Mouse (Mus musculus): ENCODE results near the gene Kdelr3. TPM values are rescaled to one million over a fixed set of nuclear protein-coding genes. Genes with fewer than 3 reads are reported as not detected.

The Kdelr3 gene
- total and polyA plus RNA-seq, 3 experiments = 0.33 to 7.4 (median 0.94) TPM

DNA sequence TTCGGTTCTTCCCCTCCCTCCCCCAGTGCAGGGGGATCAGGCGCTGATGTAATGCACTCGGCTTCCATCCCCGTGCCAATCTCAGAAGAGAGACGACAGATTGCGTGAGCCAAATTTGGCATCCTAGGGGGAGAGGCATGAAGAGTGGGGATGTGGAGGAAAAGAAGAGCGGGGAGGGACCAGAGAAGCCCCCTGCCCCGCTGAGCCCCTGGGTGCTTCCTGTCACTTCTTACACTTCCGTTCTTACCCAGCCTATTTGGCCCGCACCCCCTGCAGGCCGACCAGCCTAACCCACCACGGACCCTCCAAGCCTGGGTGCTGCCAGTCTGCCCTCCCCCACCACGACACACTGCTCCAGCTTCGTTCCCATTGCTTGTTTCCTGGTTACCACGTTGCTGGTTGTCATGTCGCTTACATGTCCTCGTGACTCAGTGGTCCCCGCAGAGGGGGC is 13.3 kb upstream of the Kdelr3 start:
- no peak overlapping the region for H3K27ac ChIP-seq (ENCODE audit: insufficient read depth, low read depth)
- H3K4me3 ChIP-seq (replicated peaks in 1 of 3; ENCODE audit: low read depth in 2 of 3, low read length in 2 of 3, poor library complexity in 1 of 3) = no peak overlapping the region
- no peak overlapping the region for H3K9ac ChIP-seq (ENCODE audit: insufficient read depth, low read depth)
- in situ Hi-C loops (cut with MboI; ENCODE audit: low pct_ligation_motif_present, low pct_unique_long_range_greater_than_20kb, low sequenced_read_pairs) = no loop called here
- peaks cover 2% of the 10 kb centered on the region for H3K9me3 ChIP-seq (replicated peaks; ENCODE audit: low read length)
- no peaks in the 10 kb centered on the region for H3K79me2 ChIP-seq (replicated peaks; ENCODE audit: control insufficient read depth, extremely low read depth, insufficient read depth, poor library complexity, severe bottlenecking)
- dilution Hi-C loops (cut with MboI; ENCODE audit: extremely low pct_ligation_motif_present, extremely low pct_unique_long_range_greater_than_20kb, low sequenced_read_pairs) = no loop called here
- peaks cover 89% of the 10 kb centered on the region for H3K27me3 ChIP-seq (replicated peaks)
- no peak overlapping the region for H3K4me2 ChIP-seq (ENCODE audit: insufficient read depth, low read depth, poor library complexity, severe bottlenecking)
- TF ChIP-seq ZNF384 (IDR thresholded peaks at IDR 0.05; ENCODE audit: low read depth, low read length) = no peak
- TF ChIP-seq UBTF (IDR thresholded peaks at IDR 0.05; ENCODE audit: low read depth, low read length) = no peak
- no peak for TF ChIP-seq CHD1 (IDR thresholded peaks at IDR 0.05; ENCODE audit: low read depth, low read length)
- no peak for TF ChIP-seq SIN3A (IDR thresholded peaks at IDR 0.05; ENCODE audit: low read length)
- no peak for TF ChIP-seq ZC3H11A (IDR thresholded peaks at IDR 0.05; ENCODE audit: low read depth, low read length)
- TF ChIP-seq NELFE (IDR thresholded peaks at IDR 0.05; ENCODE audit: low read depth, low read length) = no peak
- no peak for TF ChIP-seq USF2 (conservative IDR thresholded peaks at IDR 0.05; ENCODE audit: low read depth, low read length)
- TF ChIP-seq GABPA (IDR thresholded peaks at IDR 0.05; ENCODE audit: insufficient replicate concordance, low read depth, low read length) = no peak
- no peak for DNase-seq (ENCODE audit: extremely low read depth)
- no peaks in the 10 kb centered on the region for H3K36me3 ChIP-seq (replicated peaks in 1 of 2; ENCODE audit: control insufficient read depth in 1 of 2, insufficient read depth in 1 of 2, low read length in 1 of 2)
- 0 out of 4 replicates have a peak, but pooled peaks cover 2% of the 10 kb centered on the region in 2 experiments for H3K4me1 ChIP-seq (ENCODE audit: control insufficient read depth in 1 of 2, insufficient read depth in 2 of 2)

DNA sequence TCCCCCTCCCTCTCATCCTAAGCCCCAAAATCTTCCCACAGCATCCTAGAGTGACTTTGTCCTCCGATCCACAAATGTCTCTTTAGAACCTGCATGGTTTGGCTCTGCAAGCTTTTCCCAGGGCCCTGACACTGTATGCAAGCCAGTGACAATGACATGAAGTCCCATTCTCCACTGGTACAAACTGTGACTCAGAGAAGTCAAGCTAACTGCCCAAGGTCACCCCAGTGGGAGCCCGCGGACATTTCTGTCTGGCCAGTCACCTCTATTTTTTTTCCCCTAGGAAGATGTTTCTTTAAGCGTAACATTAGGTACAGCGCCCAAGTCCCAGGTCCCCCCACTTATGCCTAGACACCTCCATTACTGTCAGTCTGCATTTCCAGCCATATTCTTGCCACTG is 12.8 kb upstream of the Kdelr3 start:
- Histone ChIP-seq H3K4me3 (replicated peaks in 1 of 3; ENCODE audit: low read depth in 2 of 3, low read length in 2 of 3, poor library complexity in 1 of 3) (no peak overlapping the region), H3K36me3 (replicated peaks in 1 of 2; ENCODE audit: control insufficient read depth in 1 of 2, insufficient read depth in 1 of 2, low read length in 1 of 2) (no peaks in the 10 kb centered on the region), H3K4me1 (ENCODE audit: control insufficient read depth in 1 of 2, insufficient read depth in 2 of 2) (0 out of 4 replicates have a peak, but pooled peaks cover 2% of the 10 kb centered on the region in 2 experiments), H3K27me3 (replicated peaks) (peaks cover 89% of the 10 kb centered on the region), H3K4me2 (ENCODE audit: insufficient read depth, low read depth, poor library complexity, severe bottlenecking) (no peak overlapping the region), H3K9ac (ENCODE audit: insufficient read depth, low read depth) (no peak overlapping the region), H3K79me2 (replicated peaks; ENCODE audit: control insufficient read depth, extremely low read depth, insufficient read depth, poor library complexity, severe bottlenecking) (no peaks in the 10 kb centered on the region), H3K27ac (ENCODE audit: insufficient read depth, low read depth) (no peak overlapping the region), H3K9me3 (replicated peaks; ENCODE audit: low read length) (peaks cover 2% of the 10 kb centered on the region)
- dilution Hi-C loops (cut with MboI; ENCODE audit: extremely low pct_ligation_motif_present, extremely low pct_unique_long_range_greater_than_20kb, low sequenced_read_pairs) (no loop called here), in situ Hi-C loops (cut with MboI; ENCODE audit: low pct_ligation_motif_present, low pct_unique_long_range_greater_than_20kb, low sequenced_read_pairs) (no loop called here)
- TF ChIP-seq IRF4 (IDR thresholded peaks at IDR 0.05; ENCODE audit: low read depth, low read length) (no peak), MXI1 (IDR thresholded peaks at IDR 0.05; ENCODE audit: low read depth, low read length) (no peak), MYC (IDR thresholded peaks at IDR 0.05; ENCODE audit: low read depth, low read length) (no peak), ETS1 (conservative IDR thresholded peaks at IDR 0.05; ENCODE audit: low read depth, low read length) (no peak), PAX5 (IDR thresholded peaks at IDR 0.05; ENCODE audit: low read length) (no peak), NELFE (IDR thresholded peaks at IDR 0.05; ENCODE audit: low read depth, low read length) (no peak), E2F4 (IDR thresholded peaks at IDR 0.05; ENCODE audit: insufficient replicate concordance, low read depth, low read length) (no peak), MEF2A (IDR thresholded peaks at IDR 0.05; ENCODE audit: borderline replicate concordance, low read depth, low read length) (no peak), JUN (IDR thresholded peaks at IDR 0.05; ENCODE audit: insufficient read depth, low read depth, low read length) (no peak), USF2 (conservative IDR thresholded peaks at IDR 0.05; ENCODE audit: low read depth, low read length) (no peak), RCOR1 (conservative IDR thresholded peaks at IDR 0.05; ENCODE audit: low read depth, low read length) (no peak), POLR2A (IDR thresholded peaks at IDR 0.05; ENCODE audit: low read depth, low read length) (no peak), BHLHE40 (IDR thresholded peaks at IDR 0.05; ENCODE audit: low read depth, low read length) (no peak), SMC3 (IDR thresholded peaks at IDR 0.05; ENCODE audit: low read depth, low read length) (no peak), UBTF (IDR thresholded peaks at IDR 0.05; ENCODE audit: low read depth, low read length) (no peak), CHD2 (IDR thresholded peaks at IDR 0.05; ENCODE audit: low read length) (no peak)
- no peak for DNase-seq (ENCODE audit: extremely low read depth)

Data from CH12.LX (cell line).